In genomic region chr1:182500224-182500623, GRCm38 (mm10) we compare ENCODE assay signal across 19 mouse cellular contexts. TPM values are rescaled to one million over a fixed set of nuclear protein-coding genes. Genes with fewer than 3 reads are reported as not detected.
A peak's percentile ranks its signal among the peaks of the same experiment; 100 is the strongest.
DNase-seq lines count a peak whose midpoint lies in the region; ATAC-seq lines count a peak whose summit lies in the region.
"Had no signal": no experiment of that assay in that cellular context is flagged by ENCODE, and none has a peak within 500 bp of the region (broad histone marks: within the 10 kb centered on the region; RNA-seq: fewer than 3 reads in every experiment).

No protein-coding gene starts in this region.

- H3K9me3 ChIP-seq in heart, embryonic 14.5 days (ENCODE audit: control insufficient read depth, low read length) = no peaks in the 10 kb centered on the region
- H3K9me3 ChIP-seq: embryonic facial prominence, embryonic 10.5 days; G1E; hindbrain, embryonic 13.5 days; midbrain, embryonic 10.5 days; neural tube, embryonic 12.5 days had no signal

- no peaks in the 10 kb centered on the region for H3K27me3 ChIP-seq in heart, embryonic 14.5 days (ENCODE audit: control insufficient read depth, insufficient read depth, low read length)
- H3K27me3 ChIP-seq: hindbrain, embryonic 13.5 days; neural tube, embryonic 12.5 days had no signal

- H3K4me1 ChIP-seq in heart, embryonic 14.5 days (ENCODE audit: control insufficient read depth in 2 of 2, insufficient read depth in 2 of 2, low read length in 2 of 2) = peaks cover 60 to 79% of the 10 kb centered on the region in 2 experiments

- 61% methylated on average over 4 of the region's 4 CpGs for WGBS in heart, embryonic 14.5 days

- peaks cover 8% of the 10 kb centered on the region; the same call in 1 of the 2 replicates for H3K36me3 ChIP-seq in heart, embryonic 14.5 days (ENCODE audit: control insufficient read depth, insufficient read depth, low read length)
- H3K36me3 ChIP-seq: G1E had no signal

- peak; percentile 71 for DNase-seq in heart, adult 8-10 months (ENCODE audit: low spot score)
- DNase-seq in heart, postnatal 4 days = no peak
- DNase-seq in lung, adult 18-20 months = peak; percentile 40 to 74
- DNase-seq in lung, postnatal 10 days = no peak
- peak; percentile 73 for DNase-seq in lung, postnatal 36 days
- DNase-seq in embryo, embryonic 11 days = no peak
- DNase-seq in frontal cortex, postnatal 25 days (ENCODE audit: low spot score in 2 of 2) = no peak
- DNase-seq: B cell, adult 2 months; cerebellum, adult 18-20 months; gastrocnemius, postnatal 10 days; kidney, postnatal 4 days; retina, postnatal 1 day; thymus, postnatal 25 days had no signal

- no peak overlapping the region for H3K4me2 ChIP-seq in heart, embryonic 14.5 days (ENCODE audit: low read length)
- H3K4me2 ChIP-seq: hindbrain, embryonic 13.5 days; neural tube, embryonic 12.5 days had no signal

- H3K9ac ChIP-seq in heart, embryonic 14.5 days (ENCODE audit: low read length) = 0 out of 2 replicates have a peak overlapping the region, but pooled peaks have one; percentile 11
- H3K9ac ChIP-seq: hindbrain, embryonic 13.5 days; neural tube, embryonic 12.5 days had no signal

- H3K27ac ChIP-seq in heart, embryonic 14.5 days (replicated peaks in 1 of 2; ENCODE audit: control insufficient read depth in 1 of 2, insufficient read depth in 1 of 2, low read depth in 2 of 2, low read length in 2 of 2) = peak overlapping the region; percentile 69 to 85
- H3K27ac ChIP-seq: embryonic facial prominence, embryonic 10.5 days; hindbrain, embryonic 13.5 days; midbrain, embryonic 10.5 days; neural tube, embryonic 12.5 days had no signal

- no peak for ATAC-seq in heart, embryonic 14.5 days (ENCODE audit: insufficient number of reproducible peaks, insufficient read depth, low FRiP score, low read depth)

- H3K4me3 ChIP-seq in heart, embryonic 14.5 days (ENCODE audit: control insufficient read depth in 1 of 2, insufficient read depth in 1 of 2, low read depth in 1 of 2, low read length in 2 of 2) = no peak overlapping the region
- H3K4me3 ChIP-seq: embryonic facial prominence, embryonic 10.5 days; hindbrain, embryonic 13.5 days; midbrain, embryonic 10.5 days; neural tube, embryonic 12.5 days had no signal

RNA-seq across cellular contexts. Expression of gene Capn2, which starts 17.2 kb away (rescaled TPM):
- 10 to 100 TPM; 53.7 to 72.8 (median 63.5) TPM for total RNA-seq in heart, adult 8-10 months (2022)
- total RNA-seq in heart, postnatal 4 days (2021) = 10 to 100 TPM; 86.6 to 89.9 TPM
- polyA plus RNA-seq in heart, embryonic 14.5 days (2014; fragmentation: Nextera tagmentation; extraction: Ambion mirVana) = 71.2 and 76.6 TPM in 2 replicates
- polyA plus RNA-seq: G1E had no signal

Comparison
In these comparisons a context has a peak if more than half of its experiments do, and no peak if none do; other contexts are left out.
1. DNase-seq: peak in heart, adult 8-10 months (single experiment), lung, adult 18-20 months (2 of 2) and lung, postnatal 36 days (single experiment); none in heart, postnatal 4 days (single experiment), lung, postnatal 10 days (single experiment), embryo, embryonic 11 days (single experiment) and frontal cortex, postnatal 25 days (0 of 2).